Mouse (Mus musculus): ENCODE data around the gene Tada1. TPM values are rescaled to one million over a fixed set of nuclear protein-coding genes. Genes with fewer than 3 reads are reported as not detected.
A peak's percentile ranks its signal among the peaks of the same experiment; 100 is the strongest.

The Tada1 gene
- polyA plus RNA-seq, 1 experiment from 2014 or later: 76.4 TPM

- DNase-seq (ENCODE audit: low spot score) (no peak), ATAC-seq (replicated peaks; ENCODE audit: insufficient number of reproducible peaks, low FRiP score, low TSS enrichment, low read depth) (no peak)
- Histone ChIP-seq H3K27me3 (ENCODE audit: control insufficient read depth, insufficient read depth, low read length) (no peaks in the 10 kb centered on the region), H3K4me1 (ENCODE audit: control insufficient read depth, insufficient read depth, low read length) (no peaks in the 10 kb centered on the region), H3K4me3 (ENCODE audit: low read depth, low read length) (no peak overlapping the region), H3K36me3 (replicated peaks; ENCODE audit: control insufficient read depth, insufficient read depth, low read depth, low read length) (no peaks in the 10 kb centered on the region), H3K27ac (replicated peaks; ENCODE audit: low read depth, low read length) (no peak overlapping the region), H3K9ac (replicated peaks; ENCODE audit: low read length) (no peak overlapping the region), H3K4me2 (ENCODE audit: low read depth, low read length) (no peak overlapping the region), H3K9me3 (replicated peaks; ENCODE audit: control insufficient read depth, low read length) (no peaks in the 10 kb centered on the region)
- 82% methylated on average over 3 of the region's 3 CpGs for WGBS
Observed at GRCm38 (mm10) chr1:166346906-166347305, 32.0 kb upstream of the Tada1 start.

GRCm38 (mm10) chr1:166349341-166349740 is 29.6 kb upstream of the Tada1 start:
- H3K27ac ChIP-seq (replicated peaks; ENCODE audit: low read depth, low read length): no peak overlapping the region
- H3K4me2 ChIP-seq (ENCODE audit: low read depth, low read length): no peak overlapping the region
- no peak for ATAC-seq (replicated peaks; ENCODE audit: insufficient number of reproducible peaks, low FRiP score, low TSS enrichment, low read depth)
- no peak overlapping the region for H3K4me3 ChIP-seq (ENCODE audit: low read depth, low read length)
- no peaks in the 10 kb centered on the region for H3K27me3 ChIP-seq (ENCODE audit: control insufficient read depth, insufficient read depth, low read length)
- no peak overlapping the region for H3K9ac ChIP-seq (replicated peaks; ENCODE audit: low read length)
- WGBS: 51% methylated on average over 3 of the region's 3 CpGs
- no peaks in the 10 kb centered on the region for H3K9me3 ChIP-seq (replicated peaks; ENCODE audit: control insufficient read depth, low read length)
- H3K4me1 ChIP-seq (ENCODE audit: control insufficient read depth, insufficient read depth, low read length): no peaks in the 10 kb centered on the region
- H3K36me3 ChIP-seq (replicated peaks; ENCODE audit: control insufficient read depth, insufficient read depth, low read depth, low read length): no peaks in the 10 kb centered on the region
- DNase-seq (ENCODE audit: low spot score): peak; percentile 76

- DNase-seq (ENCODE audit: low spot score) (peak; percentile 72), ATAC-seq (replicated peaks; ENCODE audit: insufficient number of reproducible peaks, low FRiP score, low TSS enrichment, low read depth) (no peak)
- 53% methylated on average over 11 of the region's 11 CpGs for whole genome bisulfite sequencing
- H3K4me1 ChIP-seq (ENCODE audit: control insufficient read depth, insufficient read depth, low read length): no peaks in the 10 kb centered on the region
- H3K27ac ChIP-seq (replicated peaks; ENCODE audit: low read depth, low read length): no peak overlapping the region
- no peaks in the 10 kb centered on the region for H3K27me3 ChIP-seq (ENCODE audit: control insufficient read depth, insufficient read depth, low read length)
- H3K36me3 ChIP-seq (replicated peaks; ENCODE audit: control insufficient read depth, insufficient read depth, low read depth, low read length): no peaks in the 10 kb centered on the region
- H3K9me3 ChIP-seq (replicated peaks; ENCODE audit: control insufficient read depth, low read length): no peaks in the 10 kb centered on the region
- no peak overlapping the region for H3K4me2 ChIP-seq (ENCODE audit: low read depth, low read length)
- H3K4me3 ChIP-seq (ENCODE audit: low read depth, low read length): no peak overlapping the region
- no peak overlapping the region for H3K9ac ChIP-seq (replicated peaks; ENCODE audit: low read length)
Observed at GRCm38 (mm10) chr1:166349751-166350150, 29.1 kb upstream of the Tada1 start.

- Histone ChIP-seq H3K9ac (replicated peaks; ENCODE audit: low read length) (no peak overlapping the region), H3K4me3 (ENCODE audit: low read depth, low read length) (no peak overlapping the region), H3K36me3 (replicated peaks; ENCODE audit: control insufficient read depth, insufficient read depth, low read depth, low read length) (no peaks in the 10 kb centered on the region), H3K27me3 (ENCODE audit: control insufficient read depth, insufficient read depth, low read length) (no peaks in the 10 kb centered on the region), H3K27ac (replicated peaks; ENCODE audit: low read depth, low read length) (no peak overlapping the region), H3K4me1 (ENCODE audit: control insufficient read depth, insufficient read depth, low read length) (no peaks in the 10 kb centered on the region), H3K9me3 (replicated peaks; ENCODE audit: control insufficient read depth, low read length) (no peaks in the 10 kb centered on the region), H3K4me2 (ENCODE audit: low read depth, low read length) (no peak overlapping the region)
- ATAC-seq (replicated peaks; ENCODE audit: insufficient number of reproducible peaks, low FRiP score, low TSS enrichment, low read depth) (peak; percentile 67; the same call in 1 of the 2 replicates), DNase-seq (ENCODE audit: low spot score) (peak; percentile 74)
- 25% methylated on average over 14 of the region's 14 CpGs for WGBS
Observed at GRCm38 (mm10) chr1:166360157-166360855, 18.6 kb upstream of the Tada1 start.

- WGBS: 81% methylated on average over 5 of the region's 5 CpGs
- H3K27ac ChIP-seq (replicated peaks; ENCODE audit: low read depth, low read length): no peak overlapping the region
- H3K9me3 ChIP-seq (replicated peaks; ENCODE audit: control insufficient read depth, low read length): no peaks in the 10 kb centered on the region
- no peaks in the 10 kb centered on the region for H3K36me3 ChIP-seq (replicated peaks; ENCODE audit: control insufficient read depth, insufficient read depth, low read depth, low read length)
- no peaks in the 10 kb centered on the region for H3K4me1 ChIP-seq (ENCODE audit: control insufficient read depth, insufficient read depth, low read length)
- DNase-seq (ENCODE audit: low spot score): no peak
- no peak overlapping the region for H3K9ac ChIP-seq (replicated peaks; ENCODE audit: low read length)
- no peak overlapping the region for H3K4me3 ChIP-seq (ENCODE audit: low read depth, low read length)
- no peak for ATAC-seq (replicated peaks; ENCODE audit: insufficient number of reproducible peaks, low FRiP score, low TSS enrichment, low read depth)
- no peaks in the 10 kb centered on the region for H3K27me3 ChIP-seq (ENCODE audit: control insufficient read depth, insufficient read depth, low read length)
- no peak overlapping the region for H3K4me2 ChIP-seq (ENCODE audit: low read depth, low read length)
Observed at GRCm38 (mm10) chr1:166360896-166361295, 18.0 kb upstream of the Tada1 start.

- H3K27ac ChIP-seq (replicated peaks; ENCODE audit: low read depth, low read length): no peak overlapping the region
- ATAC-seq (replicated peaks; ENCODE audit: insufficient number of reproducible peaks, low FRiP score, low TSS enrichment, low read depth) (no peak), DNase-seq (ENCODE audit: low spot score) (no peak)
- no peaks in the 10 kb centered on the region for H3K4me1 ChIP-seq (ENCODE audit: control insufficient read depth, insufficient read depth, low read length)
- H3K9ac ChIP-seq (replicated peaks; ENCODE audit: low read length): no peak overlapping the region
- H3K4me3 ChIP-seq (ENCODE audit: low read depth, low read length): no peak overlapping the region
- WGBS: 70% methylated on average over 3 of the region's 3 CpGs
- H3K27me3 ChIP-seq (ENCODE audit: control insufficient read depth, insufficient read depth, low read length): no peaks in the 10 kb centered on the region
- H3K9me3 ChIP-seq (replicated peaks; ENCODE audit: control insufficient read depth, low read length): no peaks in the 10 kb centered on the region
- H3K36me3 ChIP-seq (replicated peaks; ENCODE audit: control insufficient read depth, insufficient read depth, low read depth, low read length): no peaks in the 10 kb centered on the region
- no peak overlapping the region for H3K4me2 ChIP-seq (ENCODE audit: low read depth, low read length)
Observed at GRCm38 (mm10) chr1:166361842-166362241, 17.1 kb upstream of the Tada1 start.

- ATAC-seq (replicated peaks; ENCODE audit: insufficient number of reproducible peaks, low FRiP score, low TSS enrichment, low read depth) (no peak), DNase-seq (ENCODE audit: low spot score) (no peak)
- Histone ChIP-seq H3K9ac (replicated peaks; ENCODE audit: low read length) (no peak overlapping the region), H3K36me3 (replicated peaks; ENCODE audit: control insufficient read depth, insufficient read depth, low read depth, low read length) (no peaks in the 10 kb centered on the region), H3K4me1 (ENCODE audit: control insufficient read depth, insufficient read depth, low read length) (no peaks in the 10 kb centered on the region), H3K27ac (replicated peaks; ENCODE audit: low read depth, low read length) (no peak overlapping the region), H3K27me3 (ENCODE audit: control insufficient read depth, insufficient read depth, low read length) (no peaks in the 10 kb centered on the region), H3K4me3 (ENCODE audit: low read depth, low read length) (no peak overlapping the region), H3K4me2 (ENCODE audit: low read depth, low read length) (no peak overlapping the region), H3K9me3 (replicated peaks; ENCODE audit: control insufficient read depth, low read length) (no peaks in the 10 kb centered on the region)
- WGBS: 73% methylated on average over 3 of the region's 3 CpGs
Observed at GRCm38 (mm10) chr1:166362659-166363058, 16.2 kb upstream of the Tada1 start.

GRCm38 (mm10) chr1:166363122-166363521 is 15.8 kb upstream of the Tada1 start:
- no peak overlapping the region for H3K9ac ChIP-seq (replicated peaks; ENCODE audit: low read length)
- no peak for DNase-seq (ENCODE audit: low spot score)
- no peaks in the 10 kb centered on the region for H3K27me3 ChIP-seq (ENCODE audit: control insufficient read depth, insufficient read depth, low read length)
- H3K4me1 ChIP-seq (ENCODE audit: control insufficient read depth, insufficient read depth, low read length): no peaks in the 10 kb centered on the region
- no peak overlapping the region for H3K4me3 ChIP-seq (ENCODE audit: low read depth, low read length)
- H3K4me2 ChIP-seq (ENCODE audit: low read depth, low read length): no peak overlapping the region
- no peak for ATAC-seq (replicated peaks; ENCODE audit: insufficient number of reproducible peaks, low FRiP score, low TSS enrichment, low read depth)
- no peak overlapping the region for H3K27ac ChIP-seq (replicated peaks; ENCODE audit: low read depth, low read length)
- no peaks in the 10 kb centered on the region for H3K9me3 ChIP-seq (replicated peaks; ENCODE audit: control insufficient read depth, low read length)
- H3K36me3 ChIP-seq (replicated peaks; ENCODE audit: control insufficient read depth, insufficient read depth, low read depth, low read length): no peaks in the 10 kb centered on the region
